Mouse (Mus musculus): ENCODE measurements around the gene Hnrnpab.

The Hnrnpab gene

DNA sequence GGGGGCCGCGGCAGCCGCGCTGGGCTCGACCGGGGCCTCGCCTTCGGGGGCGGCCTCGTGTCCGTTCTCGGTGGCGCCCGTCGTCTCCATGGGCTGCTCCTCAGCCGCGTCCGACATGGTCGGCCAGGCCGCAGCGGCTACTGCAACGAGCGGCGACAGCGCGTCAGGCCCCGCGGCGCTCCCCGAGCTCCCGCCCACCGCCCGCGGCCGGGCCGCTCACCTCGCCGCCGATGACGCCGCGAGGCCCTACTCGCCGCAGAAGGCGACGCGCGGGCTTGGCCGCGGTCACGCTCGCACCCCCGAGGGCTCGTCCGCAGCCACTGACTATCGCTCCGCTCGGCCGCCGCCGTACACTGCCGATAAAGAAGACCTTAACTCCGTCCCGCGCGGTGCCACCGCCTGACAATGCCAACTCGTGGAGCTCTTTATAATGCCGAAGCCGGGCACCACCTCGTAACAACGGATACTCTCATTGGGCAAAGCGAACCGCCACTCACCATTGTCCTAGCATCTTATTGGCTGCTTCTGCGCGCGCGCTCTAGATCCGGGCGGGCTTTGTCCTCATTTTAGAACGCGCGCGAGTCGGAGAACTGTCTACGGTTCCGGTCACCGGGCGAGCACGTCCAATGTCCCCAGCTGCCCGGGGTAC, at the start of gene Hnrnpab:
Gene Hnrnpab, minus strand, starts transcription at position 401 of the 649 bp plus-strand sequence.
- peak; percentile 97 for DNase-seq

GRCm38 (mm10) chr11:51654891-51655290, 48.2 kb upstream of the Hnrnpab start:
- no peak for DNase-seq

- no peak for DNase-seq
Observed at GRCm38 (mm10) chr11:51653736-51654135, 47.1 kb upstream of the Hnrnpab start.

GRCm38 (mm10) chr11:51652889-51653418, 46.3 kb upstream of the Hnrnpab start:
- no peak for DNase-seq

GRCm38 (mm10) chr11:51650691-51651515, 44.3 kb upstream of the Hnrnpab start, which contains the start of the genes N4bp3 and D930048N14Rik:
TSS of gene N4bp3 (minus strand) at chr11:51650842.
TSS of gene D930048N14Rik (plus strand) at chr11:51650954.
- DNase-seq, result peak; percentile 83

DNA sequence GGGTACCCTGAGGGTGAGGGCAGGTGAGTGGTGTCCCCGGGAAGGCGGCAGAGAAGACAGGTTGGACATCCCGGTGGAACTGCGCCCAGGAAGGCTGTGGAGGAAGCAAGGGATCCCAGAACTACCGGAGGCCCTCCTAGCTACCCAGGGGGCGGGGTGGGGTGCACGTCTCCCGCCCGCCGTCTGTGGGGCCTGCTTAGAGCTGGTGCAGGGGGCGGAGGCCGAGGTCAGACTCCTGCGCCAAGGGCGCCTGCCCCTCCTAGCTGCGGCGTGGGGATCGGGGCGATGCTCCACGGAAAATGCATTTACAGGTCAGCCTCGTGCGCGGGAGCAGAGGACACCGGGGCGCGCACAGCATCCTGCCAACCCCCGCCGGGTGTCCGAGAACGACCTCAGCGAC, 43.6 kb upstream of the Hnrnpab start:
- DNase-seq, result peak; percentile 66

DNA sequence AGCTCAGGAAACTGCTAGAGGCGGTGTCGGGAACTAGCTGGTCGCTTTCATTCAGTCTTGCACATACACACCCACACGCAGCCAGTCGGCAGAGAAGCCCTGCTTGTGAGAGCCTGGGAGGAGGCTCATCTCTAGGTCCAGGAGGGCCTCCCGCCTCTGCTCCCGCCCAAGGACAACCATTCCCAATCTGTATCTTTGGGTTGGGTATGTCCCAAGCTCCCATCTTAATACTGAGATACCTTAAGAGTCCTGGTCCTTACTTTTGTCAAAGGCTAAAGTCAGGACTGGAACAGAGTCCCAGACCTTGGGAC, 43.2 kb upstream of the Hnrnpab start:
- peak; percentile 43 for DNase-seq

- no peak for DNase-seq
Observed at GRCm38 (mm10) chr11:51649111-51649888, 42.7 kb upstream of the Hnrnpab start.

GRCm38 (mm10) chr11:51648566-51648965, 41.9 kb upstream of the Hnrnpab start:
- no peak for DNase-seq

DNA sequence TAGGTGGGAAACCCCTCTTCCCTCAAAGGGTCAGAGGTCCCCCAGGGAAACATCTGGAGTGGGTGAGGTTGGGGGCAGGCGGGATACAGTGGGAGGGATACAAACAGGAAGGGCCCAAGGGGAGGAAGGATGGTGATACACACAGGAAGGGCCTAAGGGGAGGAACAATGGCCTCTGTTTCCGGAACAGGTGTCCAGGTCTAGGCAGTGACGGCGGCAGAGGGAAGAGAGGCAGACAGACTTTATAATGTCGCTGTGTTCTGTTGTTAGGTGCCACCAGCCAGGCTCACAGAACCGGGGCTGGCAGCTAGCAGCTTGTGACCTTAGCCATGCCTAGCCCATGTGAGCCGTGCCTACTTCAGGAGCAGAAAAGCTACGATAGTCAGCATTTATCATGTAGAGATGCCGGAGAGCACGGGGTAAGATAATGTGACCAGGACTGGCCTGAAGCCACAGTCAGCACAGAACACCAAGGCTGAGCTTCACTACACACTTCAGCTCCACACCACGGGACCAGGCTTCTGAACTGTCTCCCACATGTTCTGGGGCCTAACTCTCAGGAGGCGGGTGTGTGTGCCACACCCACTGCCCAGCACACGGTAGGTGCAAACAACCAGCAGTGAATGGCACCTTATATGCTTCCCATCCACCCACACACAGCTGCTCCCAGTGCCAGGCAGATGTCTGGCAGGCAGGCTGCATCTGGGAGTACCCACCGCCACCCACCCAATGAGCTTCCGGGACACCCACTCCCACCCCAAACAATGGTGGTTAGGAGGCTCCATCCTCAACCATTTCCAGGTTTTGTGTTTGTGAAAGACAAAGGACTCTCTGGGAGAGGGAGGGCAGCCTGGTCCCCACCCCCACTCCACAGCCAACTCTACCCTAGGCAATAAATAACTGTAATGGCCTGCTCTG, 40.4 kb upstream of the Hnrnpab start:
- DNase-seq, result peak; percentile 56

- no peak for DNase-seq
Observed at GRCm38 (mm10) chr11:51646245-51646644, 39.6 kb upstream of the Hnrnpab start.

DNA sequence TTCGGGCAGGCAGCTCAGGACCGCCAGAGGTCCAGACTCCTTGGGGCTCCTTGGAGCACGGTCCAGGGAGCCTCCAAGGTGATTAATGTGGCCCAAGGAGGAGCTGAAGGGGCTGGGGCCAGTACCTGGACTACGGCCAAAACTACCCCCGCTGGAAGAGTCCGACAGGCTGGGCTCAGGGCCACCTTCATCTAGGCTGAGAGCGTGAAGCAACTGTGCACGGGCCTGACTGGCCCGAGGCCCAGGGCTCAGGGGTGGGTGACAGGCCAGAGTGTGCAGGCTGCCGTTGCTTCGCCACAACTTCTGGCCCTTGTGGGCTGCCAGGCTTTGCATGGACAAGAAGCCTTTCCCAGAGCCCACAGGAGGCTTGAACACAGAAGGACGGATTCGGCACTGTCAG, 38.6 kb upstream of the Hnrnpab start:
- DNase-seq, result no peak

DNA sequence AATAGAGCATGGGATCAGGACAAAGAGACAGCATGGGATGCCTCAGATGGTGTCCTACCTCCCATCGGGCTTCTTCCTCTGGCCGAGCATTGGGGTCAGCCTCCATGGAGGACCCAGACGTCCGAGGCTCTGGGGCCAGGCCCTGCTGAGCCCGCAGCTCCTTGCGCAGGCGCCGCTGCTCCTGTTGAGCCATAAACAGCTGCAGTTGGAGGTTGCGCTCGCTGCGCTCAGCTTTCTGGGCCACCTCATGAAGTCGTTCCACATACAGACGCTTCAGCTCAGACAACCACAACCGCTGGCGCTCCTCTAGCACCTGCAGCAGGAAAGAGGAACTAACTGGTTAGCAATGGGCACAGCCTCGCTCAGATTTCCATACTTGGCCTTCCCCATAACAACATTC, 37.6 kb upstream of the Hnrnpab start:
- peak; percentile 89 for DNase-seq

DNA sequence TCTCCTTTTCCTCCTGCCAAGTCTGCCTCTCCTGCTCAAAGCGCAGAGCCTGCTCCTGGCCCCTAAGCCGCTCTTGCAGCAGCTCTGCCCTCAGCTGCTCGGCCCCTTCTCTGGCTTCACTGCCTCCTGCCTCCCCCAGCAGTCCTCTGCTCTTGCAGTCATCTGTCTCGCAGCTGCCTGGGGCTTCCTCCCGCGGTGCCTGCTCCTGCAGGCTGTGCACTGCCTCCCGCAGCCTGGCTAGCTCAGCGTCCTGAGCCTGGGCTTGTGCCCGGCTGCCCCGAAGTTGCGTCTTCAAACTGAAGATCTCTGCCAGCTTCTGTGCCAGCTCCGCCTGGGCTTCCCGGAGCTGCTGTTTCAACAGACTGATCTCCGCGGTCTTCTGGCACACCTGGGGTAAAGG, 37.1 kb upstream of the Hnrnpab start:
- DNase-seq, result peak; percentile 80

- DNase-seq, result no peak
Observed at GRCm38 (mm10) chr11:51643202-51643601, 36.6 kb upstream of the Hnrnpab start.

- DNase-seq, result no peak
Observed at GRCm38 (mm10) chr11:51640748-51641147, 34.1 kb upstream of the Hnrnpab start.

- DNase-seq, result no peak
Observed at GRCm38 (mm10) chr11:51638497-51638896, 31.9 kb upstream of the Hnrnpab start.

- DNase-seq, result peak; percentile 81
Observed at GRCm38 (mm10) chr11:51637971-51638414, 31.3 kb upstream of the Hnrnpab start.

- peak; percentile 86 for DNase-seq
Observed at GRCm38 (mm10) chr11:51636323-51636684, 29.7 kb upstream of the Hnrnpab start.

DNA sequence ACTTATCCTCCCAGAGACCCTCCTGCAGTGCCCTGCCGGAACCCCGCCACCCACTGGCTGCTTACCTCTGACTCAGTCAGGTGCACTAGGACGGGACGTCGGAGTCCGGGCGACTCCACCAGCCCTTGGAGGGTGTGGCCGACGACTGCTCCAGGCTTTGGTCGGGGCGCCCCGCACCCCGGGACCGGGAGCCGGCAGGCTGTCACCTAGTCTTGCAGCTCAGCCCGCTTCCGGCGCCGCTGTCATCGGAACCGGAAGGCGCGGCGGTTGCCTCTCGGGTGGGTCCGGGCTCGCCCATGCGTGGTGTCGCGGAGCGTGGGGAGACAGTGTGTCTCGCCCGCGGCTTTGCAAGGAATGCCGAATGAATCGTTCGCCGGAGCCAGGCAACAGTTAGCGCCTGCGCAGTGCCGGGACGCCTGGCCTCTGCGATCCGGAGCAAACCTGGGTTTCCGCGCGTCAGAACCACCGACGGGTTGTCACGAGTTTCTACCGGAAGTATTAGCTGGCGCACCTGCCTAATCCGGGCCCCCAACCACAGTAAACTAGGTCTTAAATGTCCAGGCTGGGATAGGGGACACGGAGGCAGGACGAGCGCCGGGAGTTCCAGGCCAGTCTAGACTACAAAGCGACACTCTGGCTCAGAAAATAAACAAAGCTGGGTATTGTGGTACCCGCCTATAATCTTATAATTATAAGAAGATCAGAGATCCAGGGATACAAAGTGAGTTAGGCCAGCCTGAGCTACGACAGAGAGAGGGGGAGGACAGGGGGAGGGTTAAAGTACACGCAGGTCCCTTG, 29.1 kb upstream of the Hnrnpab start, which contains the start of gene Rmnd5b:
Gene Rmnd5b, minus strand, starts transcription at position 372 of the 798 bp plus-strand sequence.
- DNase-seq, result peak; percentile 88

DNA sequence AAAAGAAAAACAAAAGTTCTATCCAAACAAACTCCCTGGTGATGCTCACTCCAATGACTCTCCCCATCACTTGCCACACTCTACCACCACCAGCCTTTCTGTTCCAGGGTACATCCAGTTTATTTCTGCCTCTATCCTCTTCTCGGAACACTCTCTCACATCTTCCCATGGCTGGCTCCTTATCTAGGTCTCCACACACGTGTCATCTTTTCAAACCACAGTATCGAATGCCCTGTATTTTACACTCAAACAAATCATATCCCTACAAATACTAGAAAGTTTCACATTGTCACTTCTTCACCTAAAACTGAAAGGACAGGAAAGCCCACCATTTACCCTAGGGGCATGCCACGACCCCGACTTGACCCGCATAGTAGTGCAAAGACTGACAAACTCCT, 28.5 kb upstream of the Hnrnpab start:
- DNase-seq, result no peak
